Mouse (Mus musculus) bone marrow, adult 2 months (tissue): ENCODE measurements around the gene Cpt2.

ENCODE experiments used
- CTCF ChIP-seq: fragments of 200-500 bp; IDR thresholded peaks from 2 replicates; pipeline ENCODE4 v1.5.1; 2011; ENCODE audit warnings: low read length, control low read depth; ENCODE audit not compliant: control insufficient read depth, insufficient read depth
- POLR2A ChIP-seq: fragments of 200-500 bp; IDR thresholded peaks from 2 replicates; pipeline ENCODE4 v1.6.1; 2011; ENCODE audit warnings: low read depth, mild to moderate bottlenecking, control low read depth, low read length, borderline replicate concordance; ENCODE audit not compliant: control insufficient read depth

- TF ChIP-seq CTCF (no peak), POLR2A (peak; percentile 96)
Measured at GRCm38 (mm10) chr4:107923145-107923802, at the start of gene Cpt2.
